14 mouse cellular contexts compared by ENCODE assay signal in the genomic region with DNA sequence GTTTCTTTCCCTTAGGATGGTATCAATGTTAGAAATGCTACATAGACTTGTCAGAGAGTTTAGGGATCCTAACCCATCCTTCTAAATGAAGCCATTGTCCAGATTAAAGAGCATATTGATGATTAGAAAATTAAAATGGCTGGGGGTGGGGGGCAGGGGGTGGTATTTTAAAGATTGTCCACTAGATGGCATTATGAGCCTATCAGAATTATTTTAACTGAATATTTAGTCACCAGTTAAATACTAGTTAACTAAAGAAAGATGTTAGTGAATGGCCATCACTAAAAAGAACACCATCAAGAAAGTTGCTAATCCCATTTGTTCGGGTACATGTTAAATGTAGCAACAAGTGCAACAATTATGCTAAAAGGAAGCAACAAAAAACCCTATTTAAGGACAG.
A peak's percentile ranks its signal among the peaks of the same experiment; 100 is the strongest.
DNase-seq lines count a peak whose midpoint lies in the region; ATAC-seq and TF ChIP-seq lines count a peak whose summit lies in the region.
"Had no signal": no experiment of that assay in that cellular context is flagged by ENCODE, and none has a peak within 500 bp of the region (broad histone marks: within the 10 kb centered on the region; RNA-seq: fewer than 3 reads in every experiment).

No protein-coding gene starts in this region.

- no peak for ATAC-seq in limb, embryonic 14.5 days (ENCODE audit: low FRiP score, low read depth)

- TF ChIP-seq POLR2A in limb, embryonic 14.5 days (IDR thresholded peaks at IDR 0.05; ENCODE audit: borderline replicate concordance, extremely low read depth, insufficient read depth, insufficient read length), result no peak

- H3K9ac ChIP-seq in limb, embryonic 14.5 days (ENCODE audit: low read depth, low read length, severe bottlenecking), result no peak overlapping the region
- H3K9ac ChIP-seq: limb, embryonic 15.5 days had no signal

- H3K27me3 ChIP-seq in limb, embryonic 14.5 days (ENCODE audit: control insufficient read depth, insufficient read depth, low read length), result no peaks in the 10 kb centered on the region
- no peaks in the 10 kb centered on the region for H3K27me3 ChIP-seq in limb, embryonic 10.5 days (ENCODE audit: low read depth, poor library complexity, severe bottlenecking)
- H3K27me3 ChIP-seq: limb, embryonic 15.5 days had no signal

- H3K4me3 ChIP-seq in gastrocnemius, adult 2 months, result no peak overlapping the region
- no peak overlapping the region for H3K4me3 ChIP-seq in limb, embryonic 14.5 days (replicated peaks; ENCODE audit: low read length)
- H3K4me3 ChIP-seq in limb, embryonic 10.5 days, result no peak overlapping the region
- H3K4me3 ChIP-seq: limb, embryonic 15.5 days had no signal

- peak; percentile 49 for TF ChIP-seq CTCF in gastrocnemius, adult 2 months (IDR thresholded peaks at IDR 0.05)

- intact Hi-C loops in gastrocnemius, adult 2 months (cut with DNase I), result no loop called here

- no peak for DNase-seq in gastrocnemius, adult 2 months
- DNase-seq in gastrocnemius, postnatal 10 days, result no peak
- DNase-seq in limb, embryonic 14.5 days (ENCODE audit: low spot score), result peak; percentile 13
- no peak for DNase-seq in limb, embryonic 10.5 days (ENCODE audit: low spot score)
- peak; percentile 24 for DNase-seq in 3134 (ENCODE audit: extremely low read depth, insufficient read length, low spot score)
- DNase-seq in Muller cell, postnatal 12 days (ENCODE audit: inconsistent ontology term), result peak; percentile 32
- no peak for DNase-seq in urinary bladder, adult 18-20 months (ENCODE audit: low spot score in 2 of 2)
- DNase-seq in right cerebral cortex, postnatal 4 days, result no peak
- DNase-seq: adrenal gland, adult 8-10 months; cerebellum, adult 9-11 months; heart, postnatal 4 days; lung, postnatal 36 days; spleen, adult 18-20 months had no signal

- no peaks in the 10 kb centered on the region for H3K4me1 ChIP-seq in limb, embryonic 14.5 days (ENCODE audit: control insufficient read depth, insufficient read depth, low read length)
- H3K4me1 ChIP-seq in limb, embryonic 10.5 days, result no peaks in the 10 kb centered on the region
- H3K4me1 ChIP-seq: limb, embryonic 15.5 days had no signal

- 41% methylated on average over 1 of the region's 1 CpGs for WGBS in limb, embryonic 14.5 days
- 64% methylated on average over 1 of the region's 1 CpGs for WGBS in limb, embryonic 10.5 days

- H3K27ac ChIP-seq in gastrocnemius, adult 2 months, result no peak overlapping the region
- H3K27ac ChIP-seq in limb, embryonic 14.5 days (replicated peaks; ENCODE audit: low read depth, low read length), result no peak overlapping the region
- no peak overlapping the region for H3K27ac ChIP-seq in limb, embryonic 10.5 days
- H3K27ac ChIP-seq: limb, embryonic 15.5 days had no signal

- no peaks in the 10 kb centered on the region for H3K9me3 ChIP-seq in limb, embryonic 14.5 days (ENCODE audit: control insufficient read depth, low read length)
- H3K9me3 ChIP-seq in limb, embryonic 10.5 days (replicated peaks), result no peaks in the 10 kb centered on the region
- H3K9me3 ChIP-seq: limb, embryonic 15.5 days had no signal

- no peak overlapping the region for H3K4me2 ChIP-seq in limb, embryonic 14.5 days (replicated peaks; ENCODE audit: low read depth, low read length, severe bottlenecking)
- H3K4me2 ChIP-seq: limb, embryonic 15.5 days had no signal

- H3K36me3 ChIP-seq in limb, embryonic 14.5 days (ENCODE audit: control insufficient read depth, insufficient read depth, low read length), result no peaks in the 10 kb centered on the region
- no peaks in the 10 kb centered on the region for H3K36me3 ChIP-seq in limb, embryonic 10.5 days
- H3K36me3 ChIP-seq: limb, embryonic 15.5 days had no signal

Comparison
In these comparisons a context has a peak if more than half of its experiments do, and no peak if none do; other contexts are left out.
1. DNase-seq: peak in limb, embryonic 14.5 days (single experiment), 3134 (single experiment) and Muller cell, postnatal 12 days (single experiment); none in gastrocnemius, adult 2 months (single experiment), gastrocnemius, postnatal 10 days (single experiment), limb, embryonic 10.5 days (single experiment), urinary bladder, adult 18-20 months (0 of 2) and right cerebral cortex, postnatal 4 days (single experiment).